Mouse (Mus musculus): ENCODE measurements around the gene Lrrk2. TPM values are rescaled to one million over a fixed set of nuclear protein-coding genes. Genes with fewer than 3 reads are reported as not detected.
"Not testable (repeated sequence)": the region's sequence is repeated elsewhere in the genome, so short reads cannot be mapped to it uniquely, and the experiment has no call there.

The Lrrk2 gene
- polyA plus RNA-seq, 1 experiment from 2014 or later = 21.8 TPM

DNA sequence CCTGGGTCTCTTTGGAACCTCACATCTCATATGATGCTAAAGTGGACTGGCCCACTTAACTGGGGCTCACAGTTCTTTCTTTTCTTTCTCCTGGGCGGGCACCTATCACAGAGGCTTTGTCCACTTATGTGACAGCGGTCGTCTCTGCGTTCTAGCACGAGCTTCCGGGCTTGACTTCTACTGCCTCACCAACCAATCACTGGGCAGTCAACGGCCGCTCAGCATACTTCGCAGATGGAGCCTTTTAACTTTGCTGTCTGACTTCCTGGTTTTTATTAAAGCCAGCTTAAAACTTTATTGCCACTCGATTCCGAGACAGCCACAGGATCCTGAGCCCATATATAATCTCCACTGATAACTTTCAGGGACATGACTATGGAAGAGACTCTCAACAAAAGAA lies 115.4 kb downstream of the Lrrk2 start:
- POLR2A ChIA-PET = no interaction called here
- no peak for ATAC-seq
- TF ChIP-seq CTCF (IDR thresholded peaks at IDR 0.05) = no peak
- no peaks in the 10 kb centered on the region for H3K27me3 ChIP-seq
- CTCF ChIA-PET = interaction anchor here (1.3 kb wide), 1 partner anchor 14 kb away, joined by 3 read pairs; no protein-coding TSS in a partner anchor
- no peak for DNase-seq (ENCODE audit: low read depth, low spot score)
- in situ Hi-C loops (cut with MboI; ENCODE audit: low pct_unique_long_range_greater_than_20kb) = no loop called here

DNA sequence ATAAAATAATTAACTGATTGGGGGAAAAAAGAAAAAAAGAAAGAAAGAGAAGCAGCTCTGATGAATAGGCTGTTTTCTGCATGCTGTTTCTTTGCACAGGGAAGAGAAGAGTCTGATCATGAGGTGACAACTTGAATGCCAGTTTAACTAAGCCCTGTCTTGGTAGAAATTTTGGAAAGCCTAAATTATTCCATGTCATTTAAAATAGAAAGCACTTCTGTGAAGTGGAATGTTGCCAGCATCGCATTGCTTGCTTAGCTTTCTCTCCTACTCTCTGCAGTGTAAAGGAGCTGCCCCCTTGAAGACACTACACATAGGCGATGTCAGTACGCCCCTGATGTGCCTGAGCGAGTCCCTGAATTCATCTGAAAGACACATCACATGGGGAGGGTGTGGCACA lies 133.5 kb downstream of the Lrrk2 start:
- ChIA-PET POLR2A (no interaction called here), CTCF (interaction anchor here (1.3 kb wide), 1 partner anchor 15 kb away, joined by 3 read pairs; no protein-coding TSS in a partner anchor)
- ATAC-seq (no peak), DNase-seq (ENCODE audit: low read depth, low spot score) (no peak)
- H3K27me3 ChIP-seq = no peaks in the 10 kb centered on the region
- in situ Hi-C loops (cut with MboI; ENCODE audit: low pct_unique_long_range_greater_than_20kb) = no loop called here
- TF ChIP-seq CTCF (IDR thresholded peaks at IDR 0.05) = no peak

DNA sequence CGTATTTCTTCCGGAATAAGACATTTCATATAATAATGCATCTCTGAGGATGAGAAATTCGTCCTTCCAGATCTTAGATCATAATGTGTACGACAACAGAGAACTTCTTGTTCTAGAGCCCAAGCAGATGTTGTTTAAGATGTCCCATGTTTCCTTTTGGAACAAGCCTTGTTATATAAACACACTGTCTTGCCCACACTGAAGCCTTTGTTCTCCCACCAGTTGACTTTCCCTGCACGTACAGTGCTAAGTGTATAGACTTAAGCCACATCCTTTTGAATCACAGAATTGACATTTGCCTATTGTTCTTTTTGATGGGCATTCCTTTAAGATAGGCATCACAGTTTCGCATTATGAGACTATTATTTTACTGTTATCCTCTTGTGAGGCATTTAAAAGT lies 162.3 kb downstream of the Lrrk2 start:
- ChIA-PET POLR2A (no interaction called here), CTCF (no interaction called here)
- peaks cover 19% of the 10 kb centered on the region for H3K27me3 ChIP-seq
- in situ Hi-C loops (cut with MboI; ENCODE audit: low pct_unique_long_range_greater_than_20kb) = no loop called here
- no peak for ATAC-seq
- TF ChIP-seq CTCF (IDR thresholded peaks at IDR 0.05) = no peak
- DNase-seq (ENCODE audit: low read depth, low spot score) = no peak

DNA sequence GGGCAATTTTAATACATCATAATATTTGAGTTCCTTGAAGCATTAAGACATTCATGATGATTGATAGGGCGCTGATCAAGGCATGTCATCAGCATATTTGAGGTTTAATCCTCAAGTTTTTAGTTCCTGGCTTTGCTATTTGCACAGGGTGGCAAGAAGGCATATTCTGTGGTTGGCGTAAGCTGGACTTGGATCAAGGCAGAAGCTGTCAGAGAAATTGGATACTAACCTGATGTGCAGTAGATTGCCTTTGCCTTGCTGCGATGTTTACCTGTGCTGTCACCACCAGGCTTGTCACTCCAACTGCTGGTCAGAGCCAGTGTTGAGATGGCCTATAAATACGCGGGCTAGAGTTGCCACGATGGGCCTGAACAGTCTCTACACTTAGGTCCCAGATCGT lies 165.0 kb downstream of the Lrrk2 start, which contains the start of gene Smgc:
Gene Smgc (plus strand): TSS at position 301 of the 400 bp plus-strand sequence.
- H3K27me3 ChIP-seq = peaks cover 38% of the 10 kb centered on the region
- no peak for DNase-seq (ENCODE audit: low read depth, low spot score)
- ATAC-seq = no peak
- no peak for TF ChIP-seq CTCF (IDR thresholded peaks at IDR 0.05)
- CTCF ChIA-PET = no interaction called here
- POLR2A ChIA-PET = interaction anchor here (0.7 kb wide), 1 partner anchor 212 kb away, joined by 3 read pairs; no protein-coding TSS in a partner anchor
- in situ Hi-C loops (cut with MboI; ENCODE audit: low pct_unique_long_range_greater_than_20kb) = no loop called here

DNA sequence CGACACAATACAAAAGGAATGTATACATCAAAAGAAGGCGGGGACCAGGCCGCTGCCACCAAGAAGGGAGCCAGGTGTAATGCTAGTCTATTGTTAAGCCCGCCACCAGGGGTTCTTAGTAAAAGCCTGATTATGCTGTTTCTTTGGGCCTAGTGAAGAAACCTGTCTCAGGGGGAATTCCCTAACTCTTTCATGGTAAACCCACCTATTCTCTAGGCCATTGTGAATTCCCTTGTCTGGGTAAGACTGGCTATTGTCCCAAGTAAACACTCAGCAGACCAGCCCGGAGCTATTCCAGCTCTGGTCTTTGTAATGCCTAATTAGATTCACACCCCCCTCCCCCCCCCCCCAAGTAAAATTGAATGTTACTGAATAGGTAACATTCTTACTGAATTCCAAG lies 191.2 kb downstream of the Lrrk2 start:
- CTCF ChIA-PET; ATAC-seq; in situ Hi-C loops (cut with MboI; ENCODE audit: low pct_unique_long_range_greater_than_20kb); DNase-seq (ENCODE audit: low read depth, low spot score): not testable (repeated sequence)
- POLR2A ChIA-PET = interaction anchor here (0.7 kb wide), 1 partner anchor 403 kb away, joined by 3 read pairs; no protein-coding TSS in a partner anchor
- peaks cover 20% of the 10 kb centered on the region for H3K27me3 ChIP-seq

Other genes with a start within 250 kb of the Lrrk2 start
- 0.15 TPM for gene Slc2a13, start 99.9 kb upstream of the Lrrk2 start, polyA plus RNA-seq (2021)
- gene Smgc, start 165.1 kb downstream of the Lrrk2 start, polyA plus RNA-seq (2021) = not detected